Mouse (Mus musculus) adrenal gland, postnatal 4 days (tissue): Measurements from ENCODE around the gene Ubl3. TPM values are rescaled to one million over a fixed set of nuclear protein-coding genes. Genes with fewer than 3 reads are reported as not detected.

Experiments
- DNase-seq, 2 experiments: peaks; one replicate each; pipeline ENCODE4 v3.0.0; 2021 to 2022; ENCODE audit warnings: low spot score in 2 of 2, mixed read lengths in 2 of 2
- long read RNA-seq, 2 experiments: library from polyadenylated mRNA; stranded (forward); transcript quantifications; one replicate each; pipeline ENCODE4 v2.0.0; 2021
- total RNA-seq, 2 experiments: library from RNA; stranded (reverse); gene quantifications; 2 replicates each; pipeline ENCODE4 v1.2.3; 2021

The Ubl3 gene
- 100 to 1,000 TPM; 130 to 131 TPM for total RNA-seq
- long read RNA-seq, experiment 1, transcript Ubl3-201 (5 exons, 2,537 nt), result major isoform, 114 of 131 reads
- long read RNA-seq, experiment 1, transcript Ubl3-204 (6 exons, 2,064 nt), result minor isoform, 13 of 131 reads
- long read RNA-seq, experiment 1, partial matches to known transcripts, result 1 of 131 reads
- long read RNA-seq, experiment 1, other reads (novel, unspliced or antisense), result 3 of 131 reads
- long read RNA-seq, experiment 2, transcript Ubl3-201 (5 exons, 2,537 nt), result major isoform, 251 of 293 reads
- long read RNA-seq, experiment 2, transcript Ubl3-204 (6 exons, 2,064 nt), result minor isoform, 30 of 293 reads
- long read RNA-seq, experiment 2, partial matches to known transcripts, result 7 of 293 reads
- long read RNA-seq, experiment 2, other reads (novel, unspliced or antisense), result 5 of 293 reads

- DNase-seq, result peak; percentile 62 to 85
These were observed at the start of gene Ubl3 for GRCm38 (mm10) chr5:148552187-148553071. Ubl3 (minus strand) TSS chr5:148552789.

- no peak for DNase-seq
These were observed 45.8 kb upstream of the Ubl3 start for GRCm38 (mm10) chr5:148598376-148598775.

- DNase-seq, result no peak
These were observed 43.6 kb upstream of the Ubl3 start for GRCm38 (mm10) chr5:148596086-148596753.

GRCm38 (mm10) chr5:148595459-148595751 is 42.8 kb upstream of the Ubl3 start:
- DNase-seq, result no peak

GRCm38 (mm10) chr5:148594693-148595458 is 42.3 kb upstream of the Ubl3 start:
- DNase-seq, result no peak

GRCm38 (mm10) chr5:148593607-148594006 is 41.0 kb upstream of the Ubl3 start:
- no peak for DNase-seq

- no peak for DNase-seq
These were observed 38.9 kb upstream of the Ubl3 start for GRCm38 (mm10) chr5:148591448-148591862.

- DNase-seq, result no peak
These were observed 38.2 kb upstream of the Ubl3 start for GRCm38 (mm10) chr5:148590603-148591447.

- DNase-seq, result no peak
These were observed 36.4 kb upstream of the Ubl3 start for GRCm38 (mm10) chr5:148588987-148589386.

GRCm38 (mm10) chr5:148588142-148588650 is 35.6 kb upstream of the Ubl3 start:
- no peak for DNase-seq

GRCm38 (mm10) chr5:148580388-148580985 is 27.9 kb upstream of the Ubl3 start:
- DNase-seq, result no peak

GRCm38 (mm10) chr5:148579156-148579555 is 26.6 kb upstream of the Ubl3 start:
- no peak for DNase-seq

GRCm38 (mm10) chr5:148578353-148578752 is 25.8 kb upstream of the Ubl3 start:
- DNase-seq, result no peak

- DNase-seq, result no peak
These were observed 24.7 kb upstream of the Ubl3 start for GRCm38 (mm10) chr5:148577278-148577677.

- no peak for DNase-seq
These were observed 22.6 kb upstream of the Ubl3 start for GRCm38 (mm10) chr5:148575163-148575562.

- DNase-seq, result no peak
These were observed 20.1 kb upstream of the Ubl3 start for GRCm38 (mm10) chr5:148572676-148573075.

- DNase-seq, result no peak
These were observed 18.1 kb upstream of the Ubl3 start for GRCm38 (mm10) chr5:148570571-148571304.

- DNase-seq, result no peak
These were observed 16.9 kb upstream of the Ubl3 start for GRCm38 (mm10) chr5:148569444-148569843.

- no peak for DNase-seq
These were observed 13.0 kb upstream of the Ubl3 start for GRCm38 (mm10) chr5:148565636-148566035.
